Mouse (Mus musculus): Measurements from ENCODE around the gene Psmd12. TPM values are rescaled to one million over a fixed set of nuclear protein-coding genes. Genes with fewer than 3 reads are reported as not detected.

The Psmd12 gene
- polyA plus RNA-seq, 1 experiment from 2014 or later: 231 TPM

DNA sequence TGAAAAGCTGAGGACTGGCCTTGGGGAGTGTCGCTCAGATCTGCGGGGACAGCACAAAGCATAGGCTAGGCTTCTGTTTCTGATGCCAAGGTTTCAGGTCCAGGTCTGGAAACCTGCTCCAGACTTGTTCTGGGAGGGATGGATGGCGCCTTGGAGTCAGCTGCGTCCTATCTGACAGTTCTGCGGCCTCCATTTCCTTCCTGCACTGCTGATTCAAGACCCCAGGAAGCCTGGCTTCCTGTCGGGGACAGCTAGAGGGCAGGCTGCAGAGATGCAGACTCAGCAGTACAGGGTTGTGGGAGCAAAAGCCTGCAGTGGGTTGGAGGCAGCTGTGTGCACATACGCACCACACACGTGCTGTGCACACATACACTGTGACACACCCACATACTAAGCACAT is 50.0 kb downstream of the Psmd12 start:
- Histone ChIP-seq H3K36me3 (replicated peaks) (no peaks in the 10 kb centered on the region), H3K9me3 (no peaks in the 10 kb centered on the region), H3K27ac (0 out of 2 replicates have a peak overlapping the region, but pooled peaks have one; percentile 48), H3K4me3 (no peak overlapping the region), H3K27me3 (ENCODE audit: poor library complexity, severe bottlenecking) (no peaks in the 10 kb centered on the region), H3K4me1 (peaks cover 19% of the 10 kb centered on the region)
- 51% methylated on average over 8 of the region's 8 CpGs for WGBS
- no peak for DNase-seq (ENCODE audit: extremely low spot score, low spot score)

DNA sequence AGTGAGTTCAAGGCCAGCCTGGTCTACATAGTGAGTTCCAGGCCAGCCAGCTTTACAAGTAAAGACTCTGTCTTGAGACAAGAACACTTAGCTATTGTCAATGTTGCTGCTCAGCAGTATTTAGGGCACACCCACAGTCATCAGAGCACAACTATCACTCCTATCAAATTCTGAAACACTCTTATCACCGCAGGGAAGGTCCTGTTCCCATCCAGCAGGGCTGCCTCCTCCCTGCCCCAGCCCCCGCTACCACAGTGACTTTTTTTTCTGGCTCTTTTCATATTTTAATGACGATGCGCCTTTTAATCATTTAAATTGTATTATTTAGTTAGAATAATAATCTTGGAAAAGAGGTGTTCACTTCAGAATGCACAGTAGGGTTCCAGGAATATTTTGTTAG is 52.2 kb downstream of the Psmd12 start:
- Histone ChIP-seq H3K36me3 (replicated peaks) (no peaks in the 10 kb centered on the region), H3K27ac (no peak overlapping the region), H3K4me3 (no peak overlapping the region), H3K4me1 (peaks cover 19% of the 10 kb centered on the region), H3K27me3 (ENCODE audit: poor library complexity, severe bottlenecking) (no peaks in the 10 kb centered on the region), H3K9me3 (no peaks in the 10 kb centered on the region)
- 82% methylated on average over 4 of the region's 4 CpGs for WGBS
- DNase-seq (ENCODE audit: extremely low spot score, low spot score): no peak

DNA sequence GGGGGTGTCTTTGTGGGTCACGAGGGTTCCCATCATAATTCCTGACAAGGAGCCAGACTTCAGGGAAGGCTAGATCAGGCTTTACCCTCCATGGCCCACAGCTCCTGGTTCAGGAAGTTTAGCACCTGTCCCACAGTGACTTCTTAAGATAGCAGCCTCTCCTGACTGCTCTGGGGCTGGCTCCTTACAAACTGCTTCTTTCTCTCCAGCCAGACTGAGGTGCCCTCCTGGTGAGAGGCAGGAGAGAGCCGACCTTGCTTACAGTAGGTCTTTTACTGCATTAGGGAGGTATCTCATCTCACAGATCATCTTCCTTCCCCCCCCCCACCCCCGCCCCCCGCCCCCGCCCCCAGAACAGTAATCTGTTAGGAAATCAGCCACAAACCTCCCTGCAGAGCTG is 53.0 kb downstream of the Psmd12 start:
- H3K36me3 ChIP-seq (replicated peaks): no peaks in the 10 kb centered on the region
- no peaks in the 10 kb centered on the region for H3K27me3 ChIP-seq (ENCODE audit: poor library complexity, severe bottlenecking)
- WGBS: 54% methylated on average over 5 of the region's 5 CpGs
- no peak overlapping the region for H3K27ac ChIP-seq
- no peak for DNase-seq (ENCODE audit: extremely low spot score, low spot score)
- H3K4me3 ChIP-seq: no peak overlapping the region
- peaks cover 15% of the 10 kb centered on the region for H3K4me1 ChIP-seq
- H3K9me3 ChIP-seq: no peaks in the 10 kb centered on the region

DNA sequence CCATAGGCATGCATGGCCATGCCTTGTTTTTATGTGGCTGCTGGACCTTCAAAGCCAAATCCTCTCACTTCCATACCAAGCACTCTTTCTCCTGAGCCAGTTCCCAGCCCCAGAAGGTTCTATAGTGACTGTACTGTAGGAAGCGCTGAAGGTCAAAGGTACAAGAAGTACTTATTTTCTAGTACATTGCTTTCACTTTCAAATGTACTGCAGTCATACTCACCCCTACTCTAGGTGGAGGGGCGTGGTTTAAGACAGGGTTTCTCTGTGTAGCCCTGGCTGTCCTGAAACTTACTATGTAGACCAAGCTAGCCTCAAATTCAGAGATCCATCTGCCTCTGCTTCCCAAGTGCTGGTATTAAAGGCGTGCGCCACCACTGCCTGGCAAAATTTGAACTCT is 59.7 kb downstream of the Psmd12 start:
- H3K27ac ChIP-seq: no peak overlapping the region
- H3K4me1 ChIP-seq: no peaks in the 10 kb centered on the region
- no peak overlapping the region for H3K4me3 ChIP-seq
- 87% methylated on average over 4 of the region's 4 CpGs for WGBS
- no peak for DNase-seq (ENCODE audit: extremely low spot score, low spot score)
- no peaks in the 10 kb centered on the region for H3K27me3 ChIP-seq (ENCODE audit: poor library complexity, severe bottlenecking)
- H3K9me3 ChIP-seq: no peaks in the 10 kb centered on the region
- H3K36me3 ChIP-seq (replicated peaks): no peaks in the 10 kb centered on the region

DNA sequence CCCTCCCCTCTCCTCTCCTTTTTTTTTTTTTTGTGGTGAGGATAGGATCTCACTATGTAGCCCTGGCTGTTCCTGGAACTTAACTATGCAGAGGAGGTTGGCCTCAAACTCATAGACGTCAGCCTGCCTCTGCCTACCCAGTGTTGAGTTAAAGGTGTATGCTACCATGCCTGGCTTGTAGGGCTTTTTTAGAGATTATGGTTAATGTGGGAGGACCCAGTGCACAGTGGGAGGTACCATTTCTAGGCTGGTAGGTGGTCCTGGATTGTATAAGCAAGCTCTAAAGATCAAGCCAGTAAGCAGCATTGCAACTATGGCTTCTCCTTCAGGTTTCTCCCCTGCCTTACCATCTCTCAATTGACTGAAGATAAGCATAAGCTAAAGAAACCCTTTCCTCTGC is 61.1 kb downstream of the Psmd12 start:
- H3K36me3 ChIP-seq (replicated peaks): no peaks in the 10 kb centered on the region
- H3K9me3 ChIP-seq: no peaks in the 10 kb centered on the region
- peaks cover 2% of the 10 kb centered on the region for H3K27me3 ChIP-seq (ENCODE audit: poor library complexity, severe bottlenecking)
- no peak for DNase-seq (ENCODE audit: extremely low spot score, low spot score)
- H3K27ac ChIP-seq: no peak overlapping the region
- H3K4me1 ChIP-seq: no peaks in the 10 kb centered on the region
- H3K4me3 ChIP-seq: no peak overlapping the region
- WGBS: 70% methylated on average over 1 of the region's 1 CpGs

DNA sequence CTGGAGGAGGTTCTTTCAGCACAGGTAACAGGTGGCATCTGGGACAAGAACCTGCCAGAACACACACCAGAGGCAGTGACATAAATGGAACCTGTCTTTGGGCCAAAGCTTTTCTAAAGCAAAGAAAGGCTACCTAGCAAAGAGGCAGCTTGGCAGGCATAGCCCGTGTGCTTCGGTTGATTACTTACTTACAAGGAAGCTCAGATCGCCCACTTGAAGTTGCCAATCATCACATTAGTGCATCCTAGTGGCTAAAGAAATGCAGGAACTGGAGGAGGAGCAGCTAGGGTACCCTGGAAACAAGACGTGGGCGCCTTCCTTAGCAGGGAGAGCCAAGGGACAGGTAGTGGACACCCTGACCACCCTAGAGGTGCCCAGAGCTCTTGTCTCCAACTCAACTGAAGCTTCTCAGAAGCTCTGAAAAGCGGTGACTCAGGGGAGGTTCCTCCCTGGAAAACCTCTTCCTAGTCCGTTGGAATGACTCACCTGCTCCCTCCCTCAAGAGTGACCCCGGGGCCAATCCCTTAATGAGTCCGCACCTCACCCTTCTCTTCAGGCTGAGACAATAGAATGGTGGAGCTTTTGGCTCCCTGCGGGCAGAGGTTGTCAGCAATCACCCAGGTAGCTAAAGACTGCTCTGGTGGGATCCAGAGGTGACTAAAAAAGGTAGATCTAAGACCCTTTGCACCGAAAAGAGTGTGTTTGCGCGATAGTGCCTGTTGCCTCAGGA is 66.6 kb downstream of the Psmd12 start:
- peak overlapping the region; percentile 93; the same call in 1 of the 2 replicates for H3K27ac ChIP-seq
- no peak for DNase-seq (ENCODE audit: extremely low spot score, low spot score)
- 15% methylated on average over 13 of the region's 13 CpGs for WGBS
- H3K4me3 ChIP-seq: peak overlapping the region; percentile 74
- peaks cover 18% of the 10 kb centered on the region for H3K36me3 ChIP-seq (replicated peaks)
- H3K9me3 ChIP-seq: no peaks in the 10 kb centered on the region
- peaks cover 23% of the 10 kb centered on the region for H3K4me1 ChIP-seq
- peaks cover 11% of the 10 kb centered on the region for H3K27me3 ChIP-seq (ENCODE audit: poor library complexity, severe bottlenecking)

DNA sequence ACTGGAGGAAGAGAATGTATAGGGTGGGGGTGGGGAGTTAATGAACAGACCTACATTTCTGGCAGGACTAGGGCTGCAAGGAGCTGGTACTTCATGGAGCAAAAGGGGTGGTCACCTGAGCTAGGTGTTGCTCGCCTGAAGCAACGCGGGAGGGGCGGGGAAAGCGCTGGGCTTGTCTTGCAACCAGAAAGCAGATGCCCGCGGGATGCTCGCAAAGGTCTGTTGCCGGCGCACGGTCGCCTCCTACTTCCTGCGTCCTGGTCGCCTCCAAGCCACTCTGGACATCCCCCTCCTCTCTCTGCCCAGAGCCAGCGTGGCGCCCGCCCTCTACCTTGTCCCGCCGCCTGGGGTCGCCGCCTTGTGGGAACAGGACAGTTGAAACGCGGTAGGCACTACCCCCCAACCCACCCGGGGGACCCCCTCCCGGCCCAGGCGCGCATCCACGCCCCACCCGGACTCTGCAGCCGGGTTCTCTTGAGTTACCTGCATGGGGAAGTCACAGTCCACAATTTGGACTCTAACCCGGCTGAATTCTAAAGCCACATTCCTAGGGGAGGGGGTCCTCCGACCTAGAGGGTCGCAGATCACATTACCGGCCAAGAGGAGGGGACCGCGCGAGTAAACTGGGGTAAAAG is 67.5 kb downstream of the Psmd12 start:
- peaks cover 26% of the 10 kb centered on the region for H3K36me3 ChIP-seq (replicated peaks)
- peak; percentile 80 for DNase-seq (ENCODE audit: extremely low spot score, low spot score)
- H3K9me3 ChIP-seq: no peaks in the 10 kb centered on the region
- peak overlapping the region; percentile 74 for H3K4me3 ChIP-seq
- peaks cover 11% of the 10 kb centered on the region for H3K27me3 ChIP-seq (ENCODE audit: poor library complexity, severe bottlenecking)
- peak overlapping the region; percentile 93 for H3K27ac ChIP-seq
- under 1% methylated on average over 36 of the region's 37 CpGs for WGBS
- H3K4me1 ChIP-seq: peaks cover 23% of the 10 kb centered on the region

DNA sequence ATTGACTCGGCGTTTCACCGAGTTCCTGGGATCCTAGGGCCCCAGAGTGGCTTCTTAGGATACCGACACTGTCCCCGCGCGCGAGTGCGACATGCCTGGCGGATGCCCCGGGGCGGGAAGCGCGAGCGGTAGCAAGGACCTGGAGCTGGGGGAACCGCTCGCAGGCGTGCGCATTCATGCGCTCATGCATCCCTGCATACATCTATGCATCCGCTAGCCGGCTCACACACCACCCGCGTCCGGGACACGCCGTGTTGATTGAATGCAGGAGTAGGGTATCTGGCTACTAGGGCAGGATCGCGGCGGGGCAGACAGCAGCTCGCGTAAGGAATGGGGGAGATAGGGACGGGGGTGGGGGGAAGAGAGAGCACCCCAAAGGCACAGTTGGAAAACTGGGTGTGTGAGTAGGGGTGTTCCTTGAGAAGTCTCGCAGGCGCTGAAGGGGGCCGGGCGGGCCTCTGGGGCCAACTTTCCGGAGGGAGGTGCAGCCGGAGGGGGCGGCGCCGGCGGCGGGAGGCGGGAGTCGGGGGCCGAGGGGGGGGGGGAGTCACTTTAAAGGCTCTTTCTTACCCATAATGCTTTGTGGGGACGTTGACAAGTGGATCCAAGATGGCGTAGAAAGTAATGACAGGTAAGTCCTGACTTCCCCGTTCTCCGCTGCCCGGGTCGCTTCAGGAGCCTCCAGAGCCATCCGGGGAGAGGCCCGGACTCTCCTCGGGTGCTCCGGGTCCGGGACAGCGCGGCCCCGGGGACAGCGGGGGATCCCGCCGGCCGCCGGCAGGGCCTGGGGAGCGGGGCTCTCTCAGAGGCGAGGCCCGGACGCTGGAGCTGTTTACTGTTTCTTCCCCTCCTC is 68.3 kb downstream of the Psmd12 start, which contains the start of gene Helz:
TSS of gene Helz (plus strand) at position 580 of the 853 bp plus-strand sequence.
- peak within 1 kb of the TSS; percentile 74 for H3K4me3 ChIP-seq
- under 1% methylated on average over 70 of the region's 70 CpGs for WGBS
- H3K9me3 ChIP-seq: no peaks in the 10 kb centered on the region
- peak; percentile 83 for DNase-seq (ENCODE audit: extremely low spot score, low spot score)
- H3K27me3 ChIP-seq (ENCODE audit: poor library complexity, severe bottlenecking): peaks cover 11% of the 10 kb centered on the region
- H3K4me1 ChIP-seq: peaks cover 23% of the 10 kb centered on the region
- H3K36me3 ChIP-seq (replicated peaks): peaks cover 32% of the 10 kb centered on the region
- H3K27ac ChIP-seq: peak within 1 kb of the TSS; percentile 93

DNA sequence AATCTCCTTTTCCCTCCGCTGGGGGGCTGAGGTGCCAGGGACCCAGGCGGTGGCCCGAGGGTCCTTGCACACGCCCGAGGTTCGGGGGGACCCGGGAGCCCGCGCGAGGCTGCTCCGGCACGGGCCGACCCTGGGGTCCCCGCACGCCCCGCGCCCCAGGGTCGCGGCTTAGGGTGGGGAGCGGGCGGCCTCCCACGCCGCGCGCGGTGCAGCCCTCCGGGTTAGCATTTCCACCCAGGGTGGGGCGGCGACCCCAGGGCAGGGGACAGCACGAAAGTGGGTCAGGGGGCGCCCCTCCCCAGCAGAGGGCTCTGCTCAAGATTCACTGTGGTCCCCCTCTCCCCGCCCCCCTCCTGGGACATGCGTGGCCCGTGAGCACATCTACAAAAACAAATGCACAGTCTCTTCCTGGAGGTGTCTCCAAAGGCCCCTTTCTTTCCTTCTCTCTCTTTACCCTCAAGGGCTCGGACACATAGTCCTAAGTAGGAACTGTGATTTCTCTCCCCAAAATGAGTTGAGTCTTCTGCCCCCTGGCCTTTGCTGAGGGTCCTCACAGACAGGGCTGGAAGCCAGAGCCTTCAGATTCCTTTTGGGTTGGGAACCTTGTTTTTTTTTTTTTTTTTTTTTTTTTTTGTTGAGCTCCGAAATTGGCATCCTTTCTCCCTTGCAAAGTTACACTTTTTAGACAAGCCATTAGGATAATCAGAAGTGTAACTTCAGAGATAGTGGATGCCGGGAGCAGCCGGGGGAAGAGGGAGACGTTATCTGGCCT is 69.1 kb downstream of the Psmd12 start:
- DNase-seq (ENCODE audit: extremely low spot score, low spot score): no peak
- Histone ChIP-seq H3K4me3 (peak overlapping the region; percentile 74), H3K9me3 (no peaks in the 10 kb centered on the region), H3K4me1 (peaks cover 23% of the 10 kb centered on the region), H3K36me3 (replicated peaks) (peaks cover 38% of the 10 kb centered on the region), H3K27me3 (ENCODE audit: poor library complexity, severe bottlenecking) (peaks cover 11% of the 10 kb centered on the region), H3K27ac (peak overlapping the region; percentile 93)
- WGBS: 9% methylated on average over 39 of the region's 39 CpGs

Other genes starting within 250 kb of the Psmd12 start
- 26.8 and 32.0 TPM in 2 replicates for gene Pitpnc1, start 8.8 kb upstream of the Psmd12 start, polyA plus RNA-seq (2016; fragmentation: Nextera tagmentation; extraction: Ambion mirVana)
- gene Helz, start 68.4 kb downstream of the Psmd12 start, polyA plus RNA-seq (2016; fragmentation: Nextera tagmentation; extraction: Ambion mirVana): 20.5 and 23.0 TPM in 2 replicates
- 0.16 TPM in 1 of 2 replicates, not detected in the other for gene Cacng1, start 237.0 kb downstream of the Psmd12 start, polyA plus RNA-seq (2016; fragmentation: Nextera tagmentation; extraction: Ambion mirVana)